Mouse (Mus musculus) kidney, postnatal 4 days (tissue): ENCODE results near the gene Slc19a1.

Experiments used
- DNase-seq, 2 experiments: peaks; one replicate each; pipeline ENCODE4 v3.0.0; 2021; ENCODE audit warnings: mixed read lengths in 2 of 2

Gene Slc19a1

DNA sequence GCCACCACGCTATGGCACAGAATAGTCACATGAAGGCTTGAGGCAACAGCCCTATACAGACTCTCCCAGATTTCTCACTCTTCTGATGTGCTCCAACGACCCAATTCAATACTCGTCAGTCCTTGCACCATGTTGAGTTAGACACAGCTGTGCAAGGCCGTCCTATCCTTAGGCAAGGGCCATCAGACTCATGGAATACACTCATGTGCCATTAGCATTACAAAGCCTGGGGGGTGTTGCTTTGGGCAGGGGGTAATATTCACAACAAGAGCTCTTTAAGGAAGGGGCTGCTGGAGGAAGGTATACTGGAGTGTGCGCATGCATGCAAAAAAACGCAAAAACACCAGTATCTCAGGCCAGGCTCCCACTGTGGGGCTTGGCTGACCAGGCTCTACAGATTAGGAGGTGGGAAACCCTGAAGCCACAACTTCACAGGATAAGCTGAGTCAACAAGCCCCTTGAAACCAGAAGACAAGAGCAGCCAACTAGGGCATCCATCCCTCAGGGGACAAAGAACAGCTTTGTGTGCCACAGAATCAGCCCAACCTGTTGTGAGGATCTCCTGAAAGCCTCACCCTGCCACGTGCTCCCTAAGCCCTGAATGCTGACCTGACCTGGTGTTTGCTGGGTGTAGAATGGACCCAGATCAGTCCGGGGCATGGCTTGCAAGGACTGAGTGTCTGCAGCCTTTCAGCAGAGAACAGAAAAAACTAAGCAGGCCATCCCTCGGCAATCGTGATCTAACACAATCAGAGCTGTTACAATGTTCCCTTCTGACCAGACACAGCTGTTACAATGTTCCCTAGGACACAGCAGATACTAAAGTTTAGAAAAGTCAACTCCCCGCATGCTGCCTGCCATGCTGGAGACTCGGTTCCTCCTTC lies 65.2 kb downstream of the Slc19a1 start:
- no peak for DNase-seq

DNA sequence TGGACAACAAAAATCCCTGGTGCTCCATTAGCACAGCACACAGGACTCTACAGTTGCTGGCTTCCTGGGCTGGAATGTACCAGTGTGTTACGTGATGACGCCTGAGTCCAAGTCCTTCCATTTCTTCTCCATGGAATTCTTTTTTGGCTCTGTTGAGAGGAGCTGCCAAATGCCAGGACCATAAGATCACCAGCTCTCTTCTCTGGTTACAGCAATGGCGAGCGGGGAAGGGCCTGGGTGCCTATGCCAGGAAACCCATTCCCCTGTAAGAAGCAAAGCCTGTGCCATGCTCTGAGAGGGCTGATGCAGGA lies 65.8 kb downstream of the Slc19a1 start:
- DNase-seq, result no peak

DNA sequence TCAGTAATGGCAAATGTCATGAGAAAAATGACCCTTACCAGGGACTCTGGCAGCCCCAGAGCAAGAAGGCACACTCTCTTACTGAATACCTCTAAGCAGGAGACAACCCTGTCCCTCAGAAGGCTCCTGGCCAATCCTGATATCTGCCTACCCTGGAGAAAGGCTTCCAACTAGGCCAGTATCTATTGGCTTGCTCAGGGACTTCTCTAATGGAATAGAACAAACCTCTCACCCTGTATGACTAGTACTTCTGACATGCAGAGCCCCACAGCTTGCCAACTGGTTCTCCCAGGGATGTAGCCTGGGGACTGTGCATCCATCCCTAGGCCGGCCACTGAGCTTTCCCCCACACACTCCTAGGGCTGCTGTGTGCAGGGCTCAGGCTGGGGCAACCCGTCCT lies 66.6 kb downstream of the Slc19a1 start:
- no peak for DNase-seq

DNA sequence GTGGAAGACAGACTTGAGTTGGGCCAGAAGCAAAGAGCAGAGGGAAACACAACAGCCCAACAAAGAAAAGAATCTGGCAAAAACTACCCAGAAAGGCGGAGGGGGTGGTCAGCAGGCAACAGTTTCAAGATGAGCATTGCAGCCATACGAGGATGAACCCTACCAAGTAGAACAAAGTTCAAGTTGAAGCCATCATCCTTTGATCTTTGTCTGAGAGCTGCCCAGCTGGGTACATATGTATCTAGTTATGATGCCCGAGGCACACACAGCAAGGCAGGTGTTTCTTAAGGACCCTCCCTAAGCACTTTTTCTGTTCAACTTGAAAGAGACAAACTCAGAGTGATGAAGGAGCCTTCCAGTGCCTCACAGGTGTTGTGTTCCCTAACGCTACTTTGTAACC lies 67.7 kb downstream of the Slc19a1 start:
- no peak for DNase-seq

DNA sequence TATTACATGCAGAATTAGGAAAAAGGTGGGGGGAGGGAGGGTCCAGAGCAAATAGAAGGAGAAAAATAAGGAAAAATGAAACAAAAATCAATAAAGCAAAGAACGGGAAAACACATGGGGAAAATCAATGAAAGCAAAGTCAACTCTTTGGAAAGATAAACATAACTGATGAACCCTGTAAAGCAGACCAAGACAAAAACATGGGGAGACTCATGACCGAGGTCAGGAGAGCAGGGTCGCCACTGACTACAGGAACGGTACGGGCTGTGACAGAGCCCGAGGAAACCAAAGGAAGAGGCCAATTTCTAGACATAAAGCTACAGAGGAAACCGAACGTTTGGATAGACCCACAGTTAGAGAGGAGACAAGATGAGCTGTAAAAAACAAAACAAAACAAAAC lies 71.6 kb downstream of the Slc19a1 start:
- no peak for DNase-seq

DNA sequence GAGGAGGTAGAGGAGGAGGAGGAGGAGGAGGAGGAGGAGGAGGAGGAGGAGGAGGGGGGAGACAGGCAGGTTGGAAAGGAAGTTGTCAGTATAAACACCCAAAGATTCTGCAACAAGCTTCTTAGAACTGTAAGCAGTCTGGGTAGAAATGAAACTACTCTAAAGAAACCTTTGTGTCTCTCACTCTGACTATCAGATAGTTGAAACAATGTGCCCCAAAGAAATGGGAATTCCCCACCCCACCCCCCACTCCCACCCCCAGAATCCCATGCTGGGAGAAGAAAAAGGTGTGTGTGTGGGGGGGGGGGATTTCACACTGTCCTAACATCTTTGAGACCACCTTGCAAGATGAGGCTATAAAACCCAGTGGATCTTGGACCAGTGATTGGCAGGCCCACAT lies 72.3 kb downstream of the Slc19a1 start:
- no peak for DNase-seq

DNA sequence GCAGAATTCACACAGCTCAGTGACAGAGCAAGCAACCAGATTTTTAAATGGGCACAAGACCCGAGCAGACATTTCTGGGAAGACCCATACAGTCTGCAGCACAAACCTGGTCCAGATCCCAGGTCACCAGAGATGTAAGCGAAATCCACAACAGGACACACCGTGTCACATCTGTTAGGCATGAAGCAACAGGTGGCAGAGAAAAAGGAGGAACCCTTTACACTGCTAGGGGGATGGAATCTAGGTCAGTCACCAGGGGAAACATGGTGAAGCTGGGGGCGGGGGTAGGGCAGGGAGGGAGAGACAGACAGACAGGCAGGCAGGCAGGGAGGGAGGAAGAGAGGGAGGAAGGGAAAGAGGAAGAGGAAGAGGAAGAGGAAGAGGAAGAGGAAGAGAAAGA lies 76.1 kb downstream of the Slc19a1 start:
- DNase-seq, result no peak

DNA sequence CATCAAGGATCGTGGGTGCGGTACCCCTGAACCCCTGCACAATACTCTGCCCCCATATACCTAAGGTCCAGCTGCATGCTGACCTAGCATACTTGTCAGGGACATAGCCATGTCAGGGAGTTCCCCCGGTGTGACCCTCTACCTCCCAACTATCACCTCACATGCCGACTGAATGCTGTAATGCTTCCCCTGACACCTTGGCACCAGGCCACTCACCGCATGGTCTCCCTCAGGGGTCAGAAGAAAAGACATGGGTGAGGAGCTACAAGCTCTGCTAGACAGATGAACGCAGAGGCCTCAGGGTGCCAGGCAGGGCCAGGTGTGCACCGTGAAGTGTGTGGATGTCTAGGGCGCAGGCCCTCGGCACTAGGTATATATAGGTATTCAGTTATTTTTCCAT lies 78.0 kb downstream of the Slc19a1 start:
- peak; percentile 76 to 85 for DNase-seq
